Mouse (Mus musculus): ENCODE measurements around the gene Pomt2. TPM values are rescaled to one million over a fixed set of nuclear protein-coding genes. Genes with fewer than 3 reads are reported as not detected.

The Pomt2 gene
- polyA plus RNA-seq, 2 experiments from 2014 or later: 0.89 to 1.1 TPM

Other genes starting within 250 kb of the Pomt2 start
- 10 to 100 TPM; 20.0 to 29.3 TPM for gene Cipc, start 200.9 kb downstream of the Pomt2 start, polyA plus RNA-seq (2017; shearing (Covaris generic))
- under 1 TPM in 1 of 2 experiments, not detected in 1; 0.36 TPM for gene Zdhhc22, start 157.5 kb downstream of the Pomt2 start, polyA plus RNA-seq (2017; shearing (Covaris generic))
- 1 to 10 TPM in 1 of 2 experiments, under 1 TPM in 1; 0.54 to 1.1 TPM for gene Tmem63c, start 126.6 kb downstream of the Pomt2 start, polyA plus RNA-seq (2017; shearing (Covaris generic))
- gene Ngb, start 45.4 kb downstream of the Pomt2 start, polyA plus RNA-seq (2017; shearing (Covaris generic)): not detected
- gene Gstz1, start 803 bp downstream of the Pomt2 start, polyA plus RNA-seq (2017; shearing (Covaris generic)): 10 to 100 TPM; 13.8 to 21.4 TPM
- 1 to 10 TPM in 1 of 2 experiments, not detected in 1; 5.3 TPM for gene Samd15, start 51.8 kb upstream of the Pomt2 start, polyA plus RNA-seq (2017; shearing (Covaris generic))
- gene Tmed8, start 52.5 kb upstream of the Pomt2 start, polyA plus RNA-seq (2017; shearing (Covaris generic)): 1 to 10 TPM; 2.2 to 3.4 TPM
- 1 to 10 TPM in 1 of 2 experiments, under 1 TPM in 1; 0.73 to 1.5 TPM for gene Noxred1, start 90.8 kb upstream of the Pomt2 start, polyA plus RNA-seq (2017; shearing (Covaris generic))
- 10 to 100 TPM; 42.1 to 55.2 TPM for gene Vipas39, start 118.3 kb upstream of the Pomt2 start, polyA plus RNA-seq (2017; shearing (Covaris generic))
- 100 to 1,000 TPM; 146 to 154 TPM for gene Ahsa1, start 118.5 kb upstream of the Pomt2 start, polyA plus RNA-seq (2017; shearing (Covaris generic))
- gene Ism2, start 151.7 kb upstream of the Pomt2 start, polyA plus RNA-seq (2017; shearing (Covaris generic)): not detected
- 10 to 100 TPM; 56.8 to 71.9 TPM for gene Sptlc2, start 240.4 kb upstream of the Pomt2 start, polyA plus RNA-seq (2017; shearing (Covaris generic))

All from CD4-positive, CD25-positive, alpha-beta regulatory T cell, adult 4 months (primary cell).